20 mouse cellular contexts compared by ENCODE assay signal in the genomic region with DNA sequence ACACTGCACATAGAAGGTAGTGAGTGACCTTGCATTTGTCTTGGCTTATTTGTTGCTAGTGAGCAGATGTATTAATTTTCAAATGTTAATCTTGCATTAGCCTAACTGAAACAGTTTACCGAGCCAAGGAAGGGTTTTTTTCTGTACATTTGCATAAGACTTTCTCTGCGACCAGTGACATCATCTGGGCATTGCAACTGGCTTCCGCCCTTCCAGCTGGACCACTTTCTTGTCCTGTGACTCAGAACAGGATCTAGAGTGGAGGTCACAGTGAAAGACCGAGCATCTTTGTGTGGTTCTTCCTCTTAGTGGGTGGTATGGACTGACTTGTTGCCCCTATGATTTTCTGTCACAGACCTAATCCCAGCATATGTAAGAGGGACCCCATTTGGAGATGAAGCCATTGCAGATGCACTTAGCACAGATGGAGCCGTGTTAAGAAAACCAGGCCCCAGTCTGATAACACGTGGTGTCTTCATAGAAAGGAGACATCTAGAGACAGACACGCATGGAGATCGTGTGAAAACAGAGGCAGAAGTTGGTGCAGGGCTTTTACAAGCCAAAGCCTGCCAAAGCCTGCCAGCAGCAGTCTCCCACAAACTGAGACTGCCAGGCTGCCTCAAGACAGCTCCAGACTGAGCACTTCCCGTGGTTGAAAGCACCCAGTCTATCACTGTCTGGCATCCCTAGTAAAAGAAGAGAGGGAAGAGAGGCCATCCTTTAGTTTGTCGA.
DNase-seq lines count a peak whose midpoint lies in the region; ATAC-seq and TF ChIP-seq lines count a peak whose summit lies in the region.
"Had no signal": no experiment of that assay in that cellular context is flagged by ENCODE, and none has a peak within 500 bp of the region (broad histone marks: within the 10 kb centered on the region; RNA-seq: fewer than 3 reads in every experiment).

No protein-coding gene starts in this region.

- H3K9ac ChIP-seq in forebrain, postnatal 0 days, result no peak overlapping the region
- H3K9ac ChIP-seq in midbrain, postnatal 0 days (replicated peaks; ENCODE audit: low read length, poor library complexity, severe bottlenecking), result no peak overlapping the region
- H3K9ac ChIP-seq: heart, embryonic 13.5 days; liver, embryonic 12.5 days; lung, embryonic 15.5 days; midbrain, embryonic 15.5 days had no signal

- no peak for TF ChIP-seq CTCF in gastrocnemius, adult 2 months (IDR thresholded peaks at IDR 0.05)
- TF ChIP-seq CTCF in forebrain, postnatal 0 days (IDR thresholded peaks at IDR 0.05; ENCODE audit: low read depth), result no peak
- no peak for TF ChIP-seq CTCF in midbrain, postnatal 0 days (IDR thresholded peaks at IDR 0.05)

- no peaks in the 10 kb centered on the region for H3K4me1 ChIP-seq in forebrain, postnatal 0 days (ENCODE audit: insufficient read depth)
- 0 out of 2 replicates have a peak, but pooled peaks cover 5% of the 10 kb centered on the region for H3K4me1 ChIP-seq in midbrain, postnatal 0 days (ENCODE audit: insufficient read depth, low read length)

- H3K9me3 ChIP-seq in forebrain, postnatal 0 days (ENCODE audit: low read length), result no peaks in the 10 kb centered on the region
- H3K9me3 ChIP-seq in midbrain, postnatal 0 days (ENCODE audit: low read length), result no peaks in the 10 kb centered on the region
- H3K9me3 ChIP-seq: heart, embryonic 13.5 days; limb, embryonic 10.5 days; liver, embryonic 12.5 days; lung, embryonic 15.5 days; midbrain, embryonic 15.5 days had no signal

- no peaks in the 10 kb centered on the region for H3K36me3 ChIP-seq in forebrain, postnatal 0 days (ENCODE audit: insufficient read depth)
- H3K36me3 ChIP-seq in midbrain, postnatal 0 days (ENCODE audit: insufficient read depth, low read length), result no peaks in the 10 kb centered on the region
- H3K36me3 ChIP-seq: heart, embryonic 13.5 days; limb, embryonic 10.5 days; liver, embryonic 12.5 days; lung, embryonic 15.5 days; midbrain, embryonic 15.5 days had no signal

- WGBS in forebrain, postnatal 0 days, result 63% methylated on average over 10 of the region's 10 CpGs
- 87% methylated on average over 10 of the region's 10 CpGs for WGBS in midbrain, postnatal 0 days

- no peaks in the 10 kb centered on the region for H3K27me3 ChIP-seq in forebrain, postnatal 0 days (ENCODE audit: insufficient read depth, low read length)
- no peaks in the 10 kb centered on the region for H3K27me3 ChIP-seq in midbrain, postnatal 0 days (ENCODE audit: insufficient read depth, low read length)
- H3K27me3 ChIP-seq: heart, embryonic 13.5 days; liver, embryonic 12.5 days; lung, embryonic 15.5 days; midbrain, embryonic 15.5 days had no signal

- no peak overlapping the region for H3K4me2 ChIP-seq in forebrain, postnatal 0 days (ENCODE audit: low read depth)
- H3K4me2 ChIP-seq in midbrain, postnatal 0 days (ENCODE audit: low read depth, low read length, poor library complexity, severe bottlenecking), result no peak overlapping the region
- H3K4me2 ChIP-seq: heart, embryonic 13.5 days; liver, embryonic 12.5 days; lung, embryonic 15.5 days; midbrain, embryonic 15.5 days had no signal

- H3K4me3 ChIP-seq in gastrocnemius, adult 2 months, result no peak overlapping the region
- no peak overlapping the region for H3K4me3 ChIP-seq in forebrain, postnatal 0 days (ENCODE audit: low read depth, low read length)
- no peak overlapping the region for H3K4me3 ChIP-seq in midbrain, postnatal 0 days (ENCODE audit: low read depth, low read length)
- H3K4me3 ChIP-seq: heart, embryonic 13.5 days; limb, embryonic 10.5 days; liver, embryonic 12.5 days; lung, embryonic 15.5 days; midbrain, embryonic 15.5 days had no signal

- intact Hi-C loops in gastrocnemius, adult 2 months (cut with DNase I), result no loop called here

- peak; percentile 8 for DNase-seq in gastrocnemius, adult 2 months
- no peak for DNase-seq in gastrocnemius, adult 18-20 months (ENCODE audit: low spot score)
- DNase-seq in right cerebral cortex, adult 18-20 months, result peak; percentile 14
- DNase-seq in right cerebral cortex, postnatal 14 days, result no peak
- peak; percentile 81 for DNase-seq in forebrain, postnatal 0 days
- peak; percentile 29 for DNase-seq in telencephalon, adult 2 months (ENCODE audit: low read depth, low spot score)
- no peak for DNase-seq in midbrain, postnatal 0 days (ENCODE audit: low spot score)
- DNase-seq: adrenal gland, postnatal 14 days; cerebellum, adult 8-10 months; heart, postnatal 4 days; thymus, postnatal 36 days had no signal

- H3K27ac ChIP-seq in gastrocnemius, adult 2 months, result no peak overlapping the region
- H3K27ac ChIP-seq in forebrain, postnatal 0 days (ENCODE audit: low read depth, low read length), result peak overlapping the region; percentile 62
- H3K27ac ChIP-seq in midbrain, postnatal 0 days (ENCODE audit: low read depth, low read length), result no peak overlapping the region
- H3K27ac ChIP-seq: heart, embryonic 13.5 days; limb, embryonic 10.5 days; liver, embryonic 12.5 days; lung, embryonic 15.5 days; midbrain, embryonic 15.5 days had no signal

- ATAC-seq in forebrain, postnatal 0 days, result peak; percentile 93
- ATAC-seq in midbrain, postnatal 0 days (ENCODE audit: low FRiP score), result no peak
- no peak for ATAC-seq in monocyte, adult 5-6 weeks (replicated peaks; ENCODE audit: insufficient number of reproducible peaks, low FRiP score, low TSS enrichment, poor library complexity, severe bottlenecking)
- ATAC-seq: CD4-positive, CD25-positive, alpha-beta regulatory T cell, adult 4 months; hindbrain, embryonic 16.5 days; intestine, postnatal 0 days; liver, embryonic 12.5 days; midbrain, embryonic 15.5 days had no signal

Comparison
In these comparisons a context has a peak if more than half of its experiments do, and no peak if none do; other contexts are left out.
1. DNase-seq: peak in gastrocnemius, adult 2 months (single experiment), right cerebral cortex, adult 18-20 months (single experiment), forebrain, postnatal 0 days (single experiment) and telencephalon, adult 2 months (single experiment); none in gastrocnemius, adult 18-20 months (single experiment), right cerebral cortex, postnatal 14 days (single experiment) and midbrain, postnatal 0 days (single experiment).